Mouse (Mus musculus) cortical plate, adult 2 months (tissue): ENCODE results near the gene Actn4.

Source experiments
- CTCF ChIP-seq: fragments of 200-500 bp; IDR thresholded peaks from 2 replicates; pipeline ENCODE4 v1.5.1; 2011; ENCODE audit warnings: mild to moderate bottlenecking, control low read depth, low read length; ENCODE audit not compliant: insufficient read depth; ENCODE audit errors: extremely low read depth
- POLR2A ChIP-seq: fragments of 200-500 bp; IDR thresholded peaks from 2 replicates; pipeline ENCODE4 v1.6.1; 2011; ENCODE audit warnings: mild to moderate bottlenecking, low read length, control low read depth; ENCODE audit not compliant: insufficient read depth; ENCODE audit errors: extremely low read depth

GRCm38 (mm10) chr7:29000651-29001605, 38.8 kb upstream of the Actn4 start:
- TF ChIP-seq POLR2A = no peak
- no peak for TF ChIP-seq CTCF
